Mouse (Mus musculus) embryo, embryonic 11.5 days (tissue): ENCODE results near the gene Snrnp200.
"Not testable (repeated sequence)": the region's sequence is repeated elsewhere in the genome, so short reads cannot be mapped to it uniquely, and the experiment has no call there.

Source experiments
- DNase-seq: peaks from one replicate; pipeline ENCODE4 v3.0.0-alpha.2; 2012; ENCODE audit warnings: low read depth, low spot score

The Snrnp200 gene

GRCm38 (mm10) chr2:127254604-127255134 lies 46.5 kb downstream of the Snrnp200 start:
- no peak for DNase-seq

- no peak for DNase-seq
Measured at GRCm38 (mm10) chr2:127255294-127255693, 47.1 kb downstream of the Snrnp200 start.

- DNase-seq, result no peak
Measured at GRCm38 (mm10) chr2:127259340-127259739, 51.2 kb downstream of the Snrnp200 start.

- DNase-seq, result no peak
Measured at GRCm38 (mm10) chr2:127262480-127262879, 54.3 kb downstream of the Snrnp200 start.

GRCm38 (mm10) chr2:127267854-127268253 lies 59.7 kb downstream of the Snrnp200 start:
- DNase-seq, result no peak

- peak; percentile 91 for DNase-seq
Measured at GRCm38 (mm10) chr2:127269491-127270299, 61.5 kb downstream of the Snrnp200 start, which contains the start of gene Stard7. Gene Stard7 (plus strand): TSS chr2:127270218.

- DNase-seq, result peak; percentile 78
Measured at GRCm38 (mm10) chr2:127270300-127271041, 62.3 kb downstream of the Snrnp200 start.

- no peak for DNase-seq
Measured at GRCm38 (mm10) chr2:127271042-127271515, 62.9 kb downstream of the Snrnp200 start.

GRCm38 (mm10) chr2:127272049-127272448 lies 63.9 kb downstream of the Snrnp200 start:
- DNase-seq, result not testable (repeated sequence)

- no peak for DNase-seq
Measured at GRCm38 (mm10) chr2:127272806-127273205, 64.6 kb downstream of the Snrnp200 start.

- DNase-seq, result no peak
Measured at GRCm38 (mm10) chr2:127274590-127274989, 66.4 kb downstream of the Snrnp200 start.

- no peak for DNase-seq
Measured at GRCm38 (mm10) chr2:127275551-127276320, 67.5 kb downstream of the Snrnp200 start.

GRCm38 (mm10) chr2:127278162-127278561 lies 70.0 kb downstream of the Snrnp200 start:
- no peak for DNase-seq
